Mouse (Mus musculus) c-Kit-positive CD71-positive TER-119-positive erythroid progenitor cells, embryonic 14.5 days (primary cell): ENCODE results near the gene Oxsr1.
A peak's percentile ranks its signal among the peaks of the same experiment; 100 is the strongest.
"Not testable (repeated sequence)": the region's sequence is repeated elsewhere in the genome, so short reads cannot be mapped to it uniquely, and the experiment has no call there.

Experiments used
- DNase-seq: peaks from one replicate; pipeline ENCODE4 v3.0.0-alpha.2; 2013; ENCODE audit warnings: low spot score

The Oxsr1 gene

DNA sequence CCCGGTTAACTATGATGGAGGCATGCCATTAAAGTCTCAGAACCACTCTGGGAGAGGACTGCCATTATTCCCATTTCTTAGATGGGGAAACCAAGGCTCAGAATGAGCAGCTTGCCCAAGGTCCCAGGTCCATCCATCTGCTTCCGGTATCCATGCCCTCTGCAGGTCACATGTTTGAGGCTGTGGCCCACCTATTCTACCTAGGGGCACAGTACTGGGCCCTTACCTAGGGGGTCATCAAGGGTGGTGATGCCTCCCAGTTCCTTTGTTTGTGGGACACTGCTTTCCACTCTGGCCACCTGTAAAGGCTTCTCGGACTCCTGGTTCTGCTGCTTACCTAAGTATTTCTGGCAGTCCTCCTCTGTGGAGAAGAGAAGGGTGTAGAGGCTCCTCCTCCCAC lies 16.1 kb upstream of the Oxsr1 start:
- DNase-seq: no peak

DNA sequence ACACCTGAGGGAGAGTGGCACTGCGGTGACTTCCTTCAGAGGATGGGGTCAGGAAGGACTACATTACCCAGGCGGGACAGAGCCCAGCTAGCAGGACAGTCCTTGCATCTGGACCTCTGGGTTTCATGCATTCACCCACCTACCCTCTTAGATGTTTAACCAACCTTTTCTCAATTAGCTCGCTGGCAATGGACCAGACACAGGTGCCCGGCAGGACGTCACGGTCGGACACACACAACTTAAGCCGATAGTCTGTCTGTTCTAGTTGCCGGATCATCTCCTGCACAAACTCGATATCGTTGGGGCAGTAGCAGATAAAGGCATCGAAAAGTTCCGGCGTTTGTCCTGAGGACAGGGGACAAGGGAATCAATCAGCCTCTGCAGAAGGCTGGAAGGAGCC lies 15.6 kb upstream of the Oxsr1 start:
- DNase-seq: no peak

DNA sequence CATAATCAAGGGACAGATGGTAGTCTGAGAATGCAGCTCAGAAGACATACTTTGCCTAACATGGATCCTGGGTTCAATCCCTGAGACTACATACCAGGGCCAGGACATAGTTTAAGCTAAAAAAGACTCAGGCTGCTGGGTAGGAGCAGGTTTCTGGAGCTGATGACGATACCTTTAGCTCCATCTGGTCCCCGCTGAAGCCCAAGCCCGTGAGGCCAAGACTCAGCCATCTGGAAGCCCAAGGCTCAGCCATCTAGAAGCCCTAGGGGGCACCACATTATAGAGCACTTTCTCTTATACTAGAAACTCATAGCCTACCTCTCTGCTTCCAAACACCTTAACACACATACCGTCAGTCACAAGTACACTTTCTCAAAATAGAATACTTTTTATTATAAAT lies 13.3 kb upstream of the Oxsr1 start:
- no peak for DNase-seq

DNA sequence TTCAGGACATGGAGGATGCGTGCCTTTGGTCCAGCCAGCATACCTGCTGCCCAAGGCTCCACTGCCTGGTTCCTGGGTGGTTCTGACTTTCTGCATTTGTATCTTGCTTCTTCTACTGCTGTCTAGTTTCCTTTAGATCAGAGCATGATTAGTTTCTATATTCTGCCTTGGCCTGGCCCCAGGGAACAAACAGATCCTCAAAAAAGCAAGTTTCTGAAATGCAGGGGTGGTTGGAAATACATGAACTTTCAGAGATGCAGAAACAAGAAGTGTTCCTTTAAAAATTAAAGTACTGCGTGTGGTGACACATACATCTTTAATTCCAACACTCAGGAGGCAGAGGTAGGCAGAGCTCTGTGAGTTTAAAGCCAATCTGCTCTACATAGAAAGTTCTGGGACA lies 12.6 kb upstream of the Oxsr1 start:
- no peak for DNase-seq

DNA sequence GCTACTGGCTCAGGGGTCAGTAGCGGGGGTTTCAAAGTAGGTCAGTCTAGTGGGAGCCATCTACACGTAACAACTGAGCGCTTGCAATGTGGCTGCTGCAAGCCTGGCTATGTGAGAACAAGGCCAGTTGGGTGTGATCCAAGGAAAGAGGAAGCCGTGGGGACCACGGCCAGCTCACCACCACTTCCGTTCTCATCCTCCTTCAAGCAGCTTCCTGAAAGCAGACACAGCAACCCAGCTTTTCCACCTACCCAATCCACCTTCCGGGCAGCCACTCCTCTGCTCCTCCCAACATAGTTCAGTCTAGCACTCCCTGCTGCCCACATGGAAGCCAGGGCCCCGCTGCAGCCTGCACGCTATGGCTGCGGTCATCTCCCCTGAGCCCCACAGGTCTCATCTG lies 12.1 kb upstream of the Oxsr1 start:
- no peak for DNase-seq

DNA sequence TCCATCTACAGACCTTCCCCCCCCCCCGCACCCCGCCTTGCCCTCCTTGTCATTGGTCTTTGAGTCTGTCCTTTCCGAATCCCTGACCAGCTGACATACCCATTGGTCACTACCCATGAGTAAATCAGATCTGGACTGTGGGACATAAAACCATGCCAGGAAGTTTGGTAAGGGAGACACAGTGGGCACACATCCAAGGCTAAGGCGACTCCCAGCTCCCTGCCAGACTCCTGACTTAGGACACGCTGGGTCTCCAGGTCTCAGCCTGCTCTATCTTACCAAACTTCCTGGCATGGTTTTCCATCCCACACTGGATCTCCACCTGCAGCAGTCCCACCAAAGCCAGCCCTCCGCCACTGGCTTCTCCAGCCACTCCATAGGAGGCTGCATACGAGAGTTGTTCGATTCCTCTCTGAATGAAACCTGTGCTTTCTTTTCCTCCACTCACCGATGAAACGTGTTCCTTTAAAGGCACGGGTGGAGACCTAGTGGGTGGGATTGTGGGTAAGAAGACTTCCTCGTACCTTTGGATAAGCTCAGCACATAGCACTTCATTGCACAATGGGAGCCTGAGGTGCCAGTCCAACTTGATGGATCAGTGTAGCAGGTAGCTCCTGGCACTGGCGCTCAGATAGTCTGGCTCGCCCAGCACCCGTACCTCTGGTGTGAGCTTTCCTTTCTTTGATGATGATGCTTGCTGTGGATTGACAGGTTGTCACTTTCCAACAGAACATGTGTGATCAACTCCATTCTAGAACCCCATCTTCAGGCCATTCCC lies 8.1 kb upstream of the Oxsr1 start:
- DNase-seq: no peak

DNA sequence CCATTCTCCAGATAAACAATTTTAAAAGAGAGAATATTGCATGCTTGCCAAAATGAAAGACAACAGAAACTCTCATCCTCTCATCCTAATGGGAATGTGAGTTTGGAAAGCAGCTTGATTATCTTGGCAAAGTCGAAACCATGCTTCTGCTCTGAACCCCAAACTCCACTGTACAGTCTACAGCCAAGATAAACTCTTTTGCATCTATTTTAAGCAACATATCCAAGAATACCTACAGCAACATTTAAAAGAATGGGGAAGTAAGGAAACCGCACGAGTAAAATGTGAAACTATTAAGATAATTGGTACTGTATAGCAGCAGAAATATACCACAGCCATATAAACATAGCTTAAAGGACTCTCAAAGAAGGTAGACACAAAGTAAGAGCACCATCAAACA lies 6.3 kb upstream of the Oxsr1 start:
- no peak for DNase-seq

DNA sequence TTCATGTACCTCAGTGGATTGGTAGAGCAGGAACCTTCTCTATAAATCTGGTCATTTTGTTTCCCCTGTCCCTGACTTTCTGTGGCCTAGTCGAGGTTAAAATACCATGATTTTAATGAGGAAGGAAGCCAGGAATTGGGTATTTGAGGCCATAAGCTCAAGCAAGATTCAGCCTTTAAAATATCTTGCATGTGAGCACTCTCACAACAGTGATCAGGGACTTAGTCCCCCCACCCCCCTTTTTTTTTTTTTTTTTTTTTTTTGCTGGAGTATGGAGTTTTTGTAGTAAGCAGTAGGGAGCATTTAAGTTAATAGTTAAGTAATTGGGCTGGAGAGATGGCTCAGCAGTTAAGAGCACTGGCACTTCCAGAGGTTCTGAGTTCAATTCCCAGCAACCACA lies 1.9 kb upstream of the Oxsr1 start:
- DNase-seq: no peak

DNA sequence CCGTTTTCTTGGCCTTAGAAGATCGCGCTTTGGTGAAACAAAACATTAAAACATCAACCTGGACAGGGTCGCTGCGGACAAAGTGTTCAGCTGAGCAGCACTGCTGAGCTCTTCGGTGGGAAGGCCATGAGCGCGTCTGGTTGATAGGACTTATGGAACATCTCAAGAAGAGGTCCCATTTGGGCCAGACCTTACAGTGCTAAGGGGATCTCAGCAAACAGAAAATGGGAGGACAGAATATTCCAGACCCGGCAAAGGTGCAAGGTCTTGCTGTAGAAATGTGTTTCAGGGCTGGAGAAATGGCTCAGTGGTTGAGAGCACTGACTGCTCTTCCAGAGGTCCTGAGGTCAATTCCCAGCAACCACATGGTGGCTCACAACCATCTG lies 1.0 kb upstream of the Oxsr1 start:
- no peak for DNase-seq

DNA sequence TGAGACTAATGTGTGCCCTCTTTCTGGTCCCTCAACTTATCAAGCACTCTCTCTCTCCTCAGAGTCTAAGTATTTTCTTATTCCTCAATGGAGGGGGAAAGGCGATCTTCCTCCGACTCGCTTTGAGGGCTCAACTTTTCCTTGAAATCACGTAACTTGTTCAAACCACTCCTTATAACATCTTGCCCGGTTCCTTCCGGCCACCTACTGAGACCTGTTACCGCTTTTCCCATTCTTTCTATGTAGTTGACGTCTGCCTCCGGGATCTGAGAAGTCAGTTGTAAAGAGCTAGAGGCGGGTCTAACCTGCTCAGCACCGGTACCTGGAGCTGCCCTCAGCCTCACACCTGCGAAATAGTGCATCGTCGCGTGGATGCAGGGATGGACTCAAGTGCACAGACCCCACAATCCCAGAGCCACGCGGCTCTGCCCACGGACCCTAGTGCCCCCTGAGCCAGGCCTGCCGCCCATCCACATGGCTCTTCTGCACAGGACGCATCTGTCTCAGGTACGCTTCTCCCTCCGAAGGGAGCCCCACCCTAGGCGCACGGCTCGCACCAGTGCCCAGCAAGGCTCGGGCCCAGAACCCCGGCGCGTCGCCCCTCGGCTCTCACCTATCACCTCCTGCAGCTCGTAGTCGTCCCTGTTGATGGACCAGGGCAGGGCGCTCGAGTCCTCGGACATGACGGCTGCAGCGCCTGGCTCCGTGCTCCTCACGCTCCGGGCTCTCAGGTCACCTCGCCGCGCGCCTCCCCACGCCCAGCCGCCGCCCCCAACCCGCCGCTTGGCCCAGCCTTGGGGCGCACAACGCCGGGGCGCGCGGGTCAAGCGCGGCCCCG lies 616 bp downstream of the Oxsr1 start:
- peak; percentile 23 for DNase-seq

DNA sequence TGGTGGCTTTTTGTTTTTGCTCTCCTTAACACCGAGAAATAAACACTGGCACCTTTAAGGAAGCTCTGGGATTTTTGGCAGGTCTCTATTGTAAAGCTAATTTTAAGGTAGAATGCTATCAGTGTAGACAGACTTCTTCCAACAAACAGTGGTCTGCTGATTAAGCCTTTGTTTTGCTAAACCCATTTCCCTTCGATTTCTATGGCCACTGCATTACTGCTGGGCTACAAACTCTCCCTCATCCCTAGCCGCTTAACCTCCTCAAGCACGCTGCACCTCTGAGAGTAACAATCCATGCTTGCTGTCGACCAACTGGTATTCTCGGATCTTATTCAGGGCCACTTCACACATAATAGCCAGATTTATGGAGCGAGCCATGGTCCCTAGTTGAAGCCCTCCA lies 1.3 kb downstream of the Oxsr1 start:
- DNase-seq: peak; percentile 9

DNA sequence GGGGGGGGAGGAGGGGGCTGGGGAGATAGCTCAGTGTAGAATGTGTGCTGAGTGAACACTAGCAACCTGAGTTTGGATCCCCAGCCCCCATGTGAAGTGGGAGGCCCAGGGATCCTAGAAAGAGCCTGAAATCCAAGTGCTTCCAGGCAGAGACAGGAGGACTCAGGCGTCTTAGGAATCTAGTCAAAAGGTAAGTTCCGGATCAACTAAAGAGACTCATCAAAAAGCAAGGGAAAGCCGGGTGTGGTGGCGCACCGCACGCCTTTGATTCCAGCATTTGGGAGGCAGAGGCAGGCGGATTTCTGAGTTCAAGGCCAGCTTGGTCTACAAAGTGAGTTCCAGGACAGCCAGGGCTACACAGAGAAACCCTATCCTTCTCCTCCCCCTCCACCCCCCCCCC lies 1.8 kb downstream of the Oxsr1 start:
- DNase-seq: no peak

DNA sequence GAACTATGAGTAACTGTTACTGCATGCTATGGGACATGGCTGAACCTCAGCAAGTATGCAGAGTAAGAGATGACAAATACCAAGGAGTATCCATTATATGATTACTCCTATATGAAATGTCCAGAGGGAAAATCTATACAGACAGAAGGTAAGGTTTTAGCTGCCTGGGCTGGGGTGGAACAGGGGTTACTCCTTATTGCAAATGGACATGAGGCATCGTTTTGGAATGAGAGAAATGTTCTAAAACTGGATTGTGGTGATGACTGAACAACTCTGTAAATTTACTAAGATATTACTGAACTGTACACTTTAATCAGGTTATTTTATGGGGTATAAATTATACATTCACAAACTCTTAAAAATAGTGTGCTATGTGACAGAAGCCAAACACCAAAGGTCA lies 3.3 kb downstream of the Oxsr1 start:
- DNase-seq: no peak

DNA sequence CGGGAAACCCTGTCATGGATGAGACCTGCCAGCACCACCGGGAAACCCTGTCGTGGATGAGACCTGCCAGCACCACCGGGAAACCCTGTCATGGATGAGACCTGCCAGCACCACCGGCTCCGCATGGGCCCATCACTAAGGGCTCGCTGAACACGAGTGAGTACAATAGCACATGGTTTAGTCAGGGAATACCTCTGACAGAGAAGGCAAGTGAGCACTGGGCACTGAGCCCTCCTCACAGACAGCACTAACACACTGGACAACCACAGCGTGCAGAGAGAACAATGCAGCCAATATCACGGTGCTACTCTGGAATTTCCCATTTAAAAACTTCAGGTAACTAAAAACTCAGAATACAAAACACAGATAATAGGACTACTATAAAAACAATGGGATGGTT lies 9.1 kb downstream of the Oxsr1 start:
- no peak for DNase-seq

DNA sequence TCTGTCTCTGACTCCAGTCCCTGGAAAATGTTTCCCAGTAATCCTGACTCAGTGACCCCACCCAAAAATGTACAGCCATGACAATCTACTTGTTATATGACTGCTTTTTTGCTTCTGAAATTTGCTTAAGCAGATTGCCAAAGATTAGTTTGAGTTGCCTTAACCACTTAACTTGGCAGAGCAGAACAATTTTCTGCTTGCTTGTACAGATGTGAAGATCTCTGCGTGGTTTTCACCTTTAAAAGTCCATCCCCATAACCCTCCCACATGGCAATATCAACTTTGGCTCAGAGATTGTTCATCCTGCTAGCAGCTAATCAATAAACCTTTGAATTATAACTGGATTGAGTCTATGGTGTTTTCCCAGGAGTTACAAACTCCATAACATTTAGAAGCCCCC lies 13.2 kb downstream of the Oxsr1 start:
- no peak for DNase-seq

DNA sequence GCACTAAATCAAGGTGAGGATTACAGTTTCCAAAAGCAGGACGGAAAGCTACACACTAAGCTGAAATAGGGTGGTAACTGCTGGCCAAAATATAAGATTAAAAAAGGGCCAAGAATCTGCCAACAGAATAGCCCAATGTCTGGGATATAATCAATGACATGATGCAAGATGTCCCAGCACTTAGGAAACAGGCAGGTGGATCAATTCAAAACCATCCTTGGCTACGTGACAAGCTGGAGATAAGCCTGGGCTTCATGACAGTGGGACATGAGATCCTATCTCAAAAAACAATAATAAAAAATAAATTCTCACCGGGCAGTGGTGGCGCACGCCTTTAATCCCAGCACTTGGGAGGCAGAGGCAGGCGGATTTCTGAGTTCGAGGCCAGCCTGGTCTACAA lies 16.4 kb downstream of the Oxsr1 start:
- DNase-seq: no peak

DNA sequence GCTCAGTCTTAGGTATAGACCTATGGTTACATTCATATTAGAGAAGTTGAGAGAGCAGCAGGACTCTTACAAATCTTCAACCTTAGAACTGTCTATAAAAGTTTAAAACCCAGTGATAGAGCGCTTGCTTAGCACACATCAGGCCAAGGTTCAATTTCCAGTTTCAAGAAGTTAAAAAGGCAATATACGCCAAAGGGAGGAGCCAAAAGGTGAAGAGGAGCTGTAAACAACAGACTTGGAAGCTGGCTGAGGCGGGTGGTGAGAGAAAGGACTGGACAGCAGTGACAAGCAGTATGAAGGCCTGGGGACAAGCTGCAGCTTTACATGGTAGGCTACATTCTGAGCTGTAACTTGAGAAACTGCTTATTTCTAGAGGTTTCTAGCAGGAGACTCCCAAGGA lies 23.7 kb downstream of the Oxsr1 start:
- no peak for DNase-seq

DNA sequence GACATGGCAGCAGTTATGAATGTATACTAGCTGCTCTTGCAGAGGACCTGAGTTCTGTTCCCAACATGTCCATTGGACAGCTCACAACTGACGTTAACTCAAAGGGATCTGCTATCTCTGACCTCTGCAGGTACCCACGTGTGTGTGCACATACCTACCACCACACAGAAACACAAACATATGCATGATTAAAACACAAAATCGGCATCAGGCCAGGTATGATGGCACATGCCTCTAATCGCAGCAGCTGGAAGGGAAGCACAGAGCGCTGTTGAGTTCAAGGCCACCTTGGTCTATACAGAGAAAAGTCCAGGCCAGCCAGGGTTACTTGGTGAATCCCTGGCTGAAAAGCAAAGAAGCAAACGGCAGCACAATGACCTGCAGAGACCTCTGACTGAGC lies 24.5 kb downstream of the Oxsr1 start:
- no peak for DNase-seq

DNA sequence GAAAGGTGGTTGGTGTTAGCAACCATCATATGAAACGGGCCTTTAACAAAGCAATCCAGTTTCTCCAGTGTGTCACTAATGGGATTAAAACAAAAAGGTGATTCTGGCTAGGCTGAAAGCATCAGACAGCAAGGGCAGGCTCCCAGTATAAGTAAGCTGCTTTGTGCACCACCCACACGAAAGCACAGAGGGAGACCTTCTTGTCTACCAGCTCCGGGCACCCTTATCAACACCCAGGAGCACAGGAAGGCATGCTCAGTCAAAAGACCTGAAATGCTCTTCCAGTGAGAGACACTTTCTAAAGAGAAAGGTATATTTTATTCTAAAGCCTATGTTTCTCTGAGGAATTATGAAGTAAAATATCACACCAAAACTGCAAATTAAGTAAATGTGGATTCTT lies 31.4 kb downstream of the Oxsr1 start:
- DNase-seq: peak; percentile 23

DNA sequence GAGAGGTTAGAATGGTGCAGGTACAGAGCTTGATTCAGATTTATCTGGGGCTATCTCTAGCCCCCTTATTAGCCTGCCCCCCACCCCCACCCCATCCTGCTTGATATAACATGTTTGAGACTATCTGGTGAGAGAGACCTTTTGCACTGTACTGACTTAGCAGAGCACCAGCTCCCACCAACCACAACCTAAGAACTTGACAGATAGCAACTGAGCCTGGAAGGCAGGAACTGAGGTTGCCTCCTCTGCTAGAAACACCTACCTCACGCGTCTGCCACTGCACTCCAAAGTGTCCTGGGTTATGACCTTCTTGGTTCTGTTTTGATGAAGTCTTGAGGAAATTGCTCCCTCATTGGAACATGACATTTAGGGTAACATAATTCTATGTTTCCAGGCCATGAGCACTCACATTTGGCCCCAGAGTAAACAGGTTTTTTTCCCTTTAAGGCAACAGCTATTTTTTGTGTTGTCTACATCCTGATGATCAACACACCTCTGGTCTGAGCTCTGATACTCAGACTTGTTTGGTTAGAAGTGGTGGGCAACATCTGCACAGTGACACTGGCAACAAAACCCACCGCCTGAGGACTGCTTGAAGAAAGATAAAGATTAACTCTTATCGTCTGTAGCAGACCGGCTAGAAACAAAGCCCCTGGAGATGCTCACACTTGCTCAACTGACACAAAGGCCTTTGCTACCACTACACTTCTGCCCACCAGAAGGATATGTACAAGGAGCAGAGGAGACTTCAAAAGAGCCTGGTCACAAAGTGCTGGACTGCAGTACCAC lies 41.1 kb downstream of the Oxsr1 start:
- no peak for DNase-seq

DNA sequence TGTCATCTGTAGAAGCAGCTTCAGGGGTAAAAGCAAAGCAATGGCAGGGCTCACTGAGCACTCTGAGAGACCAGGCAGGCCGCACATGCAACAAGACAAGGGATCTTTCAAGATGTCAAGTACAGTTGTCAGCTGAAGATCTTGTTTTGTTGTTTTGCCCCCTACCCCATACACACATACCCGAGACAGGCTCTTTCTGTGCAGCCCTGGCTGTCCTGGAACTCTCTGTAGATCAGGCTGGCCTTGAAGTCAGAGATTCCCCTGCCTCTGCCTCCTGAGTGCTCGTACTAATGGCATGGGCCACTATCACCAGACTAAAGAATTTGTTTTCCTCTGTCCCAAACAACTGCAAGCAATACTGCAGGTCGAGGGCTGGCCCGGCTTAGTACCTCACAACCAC lies 44.2 kb downstream of the Oxsr1 start:
- DNase-seq: no peak

DNA sequence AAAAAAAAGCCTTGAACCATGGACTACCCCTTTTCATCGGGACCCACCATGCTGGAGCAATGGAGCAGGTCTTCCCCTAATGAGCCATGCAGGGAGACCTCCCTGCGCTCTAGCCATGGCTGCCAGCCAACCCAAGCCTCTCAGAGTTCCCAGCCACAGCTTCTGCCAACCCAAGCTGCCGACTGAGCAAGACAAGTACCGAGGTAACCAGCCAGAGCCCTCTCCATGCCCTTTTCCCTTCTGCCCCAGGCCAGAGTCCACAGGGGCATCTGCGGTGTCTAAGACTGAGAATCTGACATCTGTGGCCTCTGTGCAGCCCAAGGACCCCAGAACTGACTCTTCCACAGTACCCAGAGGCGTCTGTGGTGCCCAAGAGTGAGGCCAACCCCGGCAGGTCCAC lies 45.9 kb downstream of the Oxsr1 start:
- no peak for DNase-seq

DNA sequence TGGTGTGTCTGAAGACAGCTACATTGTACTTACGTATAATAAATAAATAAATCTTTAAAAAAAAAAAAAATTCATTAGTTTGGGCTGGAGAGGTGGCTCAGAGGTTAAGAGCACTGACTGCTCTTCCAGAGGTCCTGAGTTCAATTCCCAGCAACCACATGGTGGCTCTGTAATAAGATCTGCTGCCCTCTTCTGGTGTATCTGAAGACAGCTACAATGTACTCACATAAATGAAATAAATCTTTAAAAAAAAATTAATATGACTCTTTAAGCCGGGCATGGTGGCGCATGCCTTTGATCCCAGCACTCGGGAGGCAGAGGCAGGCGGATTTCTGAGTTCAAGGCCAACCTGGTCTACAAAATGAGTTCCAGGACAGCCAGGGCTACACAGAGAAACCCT lies 47.4 kb downstream of the Oxsr1 start:
- not testable (repeated sequence) for DNase-seq
